Mouse (Mus musculus) heart, postnatal 0 days (tissue): ENCODE results near the gene Mymx.

Experiments
- CTCF ChIP-seq: IDR thresholded peaks from 2 replicates; pipeline ENCODE4 v1.5.1; 2016; ENCODE audit warnings: antibody characterized with exemption, control low read depth, low read depth
- EP300 ChIP-seq: IDR thresholded peaks from 2 replicates; pipeline ENCODE4 v1.6.1; 2016; ENCODE audit warnings: antibody characterized with exemption, low read depth

DNA sequence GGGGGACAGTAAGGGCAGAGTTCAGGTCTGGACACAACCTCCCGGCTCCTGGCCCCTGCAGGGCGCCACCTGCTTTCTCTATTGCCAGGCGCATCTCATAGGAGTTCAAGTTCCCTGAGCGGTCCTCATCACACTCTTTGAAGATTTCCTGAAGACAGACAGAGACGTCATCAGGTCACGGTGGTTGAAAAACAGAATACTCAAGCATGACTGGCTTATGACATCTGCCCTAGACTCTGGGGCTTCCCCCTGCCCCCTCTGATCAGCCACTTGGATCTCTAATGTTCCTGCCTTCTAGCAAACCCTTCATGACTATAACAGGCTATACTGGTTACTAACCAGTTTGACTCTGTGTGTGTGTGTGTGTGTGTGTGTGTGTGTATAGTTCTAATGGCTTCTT, 30.0 kb upstream of the Mymx start:
- TF ChIP-seq CTCF (no peak), EP300 (no peak)
